Mouse (Mus musculus) embryo, embryonic 10 days (tissue): ENCODE measurements at regions not wholly inside any gene's neighbourhood (a gene's known extent, or its start where the extent isn't known, plus 50 kb on each side); places are given as distances from the start of the nearest gene placed in this dataset.
"Not testable (repeated sequence)": the region's sequence is repeated elsewhere in the genome, so short reads cannot be mapped to it uniquely, and the experiment has no call there.

Experiments
- DNase-seq: peaks from one replicate; pipeline ENCODE4 v3.0.0-alpha.2; 2015; ENCODE audit warnings: low spot score

DNA sequence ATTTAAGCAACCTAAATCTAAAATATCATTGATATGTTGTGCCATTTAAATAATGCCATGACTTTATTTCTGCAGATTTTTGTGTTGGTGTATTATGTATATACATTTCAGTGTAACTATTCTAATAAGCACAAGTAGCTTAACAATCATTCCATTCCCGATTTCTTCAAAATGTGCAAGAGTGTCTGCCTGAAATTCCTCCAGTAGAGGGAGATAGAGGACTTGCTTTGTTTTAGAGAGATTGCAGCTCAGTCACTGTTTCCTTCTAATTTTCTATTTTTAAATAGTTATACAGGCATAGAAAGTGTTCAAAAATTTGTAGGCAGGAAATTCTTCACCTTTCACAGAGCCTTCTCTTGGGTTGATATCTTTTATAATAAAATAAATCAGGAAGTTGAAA, 498.0 kb upstream of the Tacstd2 start:
- DNase-seq, result not testable (repeated sequence)

DNA sequence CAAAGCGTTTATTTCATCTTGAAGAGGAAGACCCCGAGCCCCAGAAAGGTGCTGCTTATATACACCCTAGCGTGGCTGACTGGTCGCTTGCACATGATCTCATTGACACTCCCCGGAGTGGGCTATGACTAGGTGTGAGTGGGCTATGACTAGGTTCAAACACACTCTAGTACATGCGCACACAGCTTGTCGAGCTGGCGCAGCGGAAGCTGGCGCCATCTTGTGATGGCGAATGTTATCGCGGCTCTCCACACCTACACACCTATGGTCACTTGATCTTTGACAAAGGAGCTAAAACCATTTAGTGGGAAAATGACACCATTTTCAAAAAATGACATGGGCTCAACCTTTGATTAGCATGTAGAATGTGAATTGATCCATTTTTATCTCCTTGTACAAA, 495.1 kb upstream of the Tacstd2 start:
- DNase-seq, result peak; percentile 4
